Mouse (Mus musculus) midbrain, embryonic 14.5 days (tissue): ENCODE results near the gene Sctr. TPM values are rescaled to one million over a fixed set of nuclear protein-coding genes. Genes with fewer than 3 reads are reported as not detected.

Source experiments
- ATAC-seq: fragments of 200-750 bp; cut with Nextera tagmentation; 2 replicates; pipeline ENCODE4 v1.8.0; 2017; ENCODE audit warnings: moderate number of reproducible peaks, moderate library complexity; ENCODE audit not compliant: low FRiP score, low TSS enrichment
- DNase-seq: peaks from one replicate; pipeline ENCODE4 v3.0.0-alpha.2; 2015
- H3K27ac ChIP-seq: fragments of 300-500 bp; sonication (generic); replicated peaks from 2 replicates; pipeline ENCODE4 v1.5.1; 2014; ENCODE audit warnings: mild to moderate bottlenecking, low read depth, low read length, moderate library complexity
- H3K27me3 ChIP-seq: fragments of 300-500 bp; sonication (generic); 2 replicates; pipeline ENCODE4 v1.6.1; 2014; ENCODE audit warnings: low read length, control low read depth, mixed read lengths; ENCODE audit not compliant: control insufficient read depth, insufficient read depth
- H3K36me3 ChIP-seq: fragments of 300-500 bp; sonication (generic); 2 replicates; pipeline ENCODE4 v1.6.1; 2014; ENCODE audit warnings: low read length, control low read depth; ENCODE audit not compliant: control insufficient read depth, insufficient read depth
- H3K4me1 ChIP-seq: fragments of 300-500 bp; sonication (generic); 2 replicates; pipeline ENCODE4 v1.6.1; 2014; ENCODE audit warnings: mild to moderate bottlenecking, antibody characterized with exemption, low read length, control low read depth; ENCODE audit not compliant: control insufficient read depth, insufficient read depth
- H3K4me2 ChIP-seq: fragments of 300-500 bp; sonication (generic); 2 replicates; pipeline ENCODE4 v1.6.1; 2014; ENCODE audit warnings: mild to moderate bottlenecking, low read length, moderate library complexity
- H3K4me3 ChIP-seq: fragments of 300-500 bp; sonication (generic); replicated peaks from 2 replicates; pipeline ENCODE4 v1.5.1; 2014; ENCODE audit warnings: low read depth, low read length
- H3K9ac ChIP-seq: fragments of 300-500 bp; sonication (generic); replicated peaks from 2 replicates; pipeline ENCODE4 v1.6.1; 2014; ENCODE audit warnings: mild to moderate bottlenecking, low read length, moderate library complexity
- H3K9me3 ChIP-seq: fragments of 300-500 bp; sonication (generic); 2 replicates; pipeline ENCODE4 v1.6.1; 2016; ENCODE audit warnings: low read length, control low read depth, mixed read lengths; ENCODE audit not compliant: control insufficient read depth
- WGBS: fragments of 180-500 bp; shearing (Covaris S2); extraction: QIAGEN DNeasy Blood & Tissue Kit; methylation state at CpG from one replicate; pipeline ENCODE4 v1.1.7; 2014; 5-methylcytosine and 5-hydroxymethylcytosine counted together
- polyA plus RNA-seq: library from polyadenylated mRNA; unstranded; fragments of >200 nt; fragmentation: Nextera tagmentation; extraction: Ambion mirVana; gene quantifications from 2 replicates; pipeline ENCODE4 v1.2.1, GENCODE M21; 2014

The Sctr gene
- polyA plus RNA-seq, 1 experiment from 2014 or later: 0.53 TPM

DNA sequence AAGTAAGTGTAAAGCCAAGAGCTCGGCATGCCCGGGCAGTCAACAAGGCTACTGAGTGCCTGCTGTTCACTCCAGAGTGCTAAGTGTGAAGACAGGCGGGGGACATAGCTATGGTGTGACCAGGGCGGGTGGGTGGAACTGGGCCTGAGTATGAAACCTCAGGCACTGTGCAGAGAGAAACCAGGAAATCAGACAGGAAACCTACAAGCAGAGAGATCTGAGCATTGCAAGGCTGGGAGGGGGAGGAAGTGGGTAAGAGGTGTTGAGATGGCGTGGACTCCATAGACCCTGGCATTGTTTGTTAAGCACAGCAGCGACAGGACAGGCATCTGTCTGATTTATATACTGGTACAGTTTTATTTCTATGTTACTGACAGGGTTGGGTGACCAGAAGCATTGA, 48.8 kb downstream of the Sctr start:
- no peak for DNase-seq
- H3K27me3 ChIP-seq: no peaks in the 10 kb centered on the region
- no peaks in the 10 kb centered on the region for H3K9me3 ChIP-seq
- H3K4me3 ChIP-seq: no peak overlapping the region
- H3K36me3 ChIP-seq: no peaks in the 10 kb centered on the region
- no peaks in the 10 kb centered on the region for H3K4me1 ChIP-seq
- WGBS: 87% methylated on average over 6 of the region's 6 CpGs
- no peak overlapping the region for H3K9ac ChIP-seq
- no peak for ATAC-seq
- H3K27ac ChIP-seq: no peak overlapping the region
- H3K4me2 ChIP-seq: no peak overlapping the region

DNA sequence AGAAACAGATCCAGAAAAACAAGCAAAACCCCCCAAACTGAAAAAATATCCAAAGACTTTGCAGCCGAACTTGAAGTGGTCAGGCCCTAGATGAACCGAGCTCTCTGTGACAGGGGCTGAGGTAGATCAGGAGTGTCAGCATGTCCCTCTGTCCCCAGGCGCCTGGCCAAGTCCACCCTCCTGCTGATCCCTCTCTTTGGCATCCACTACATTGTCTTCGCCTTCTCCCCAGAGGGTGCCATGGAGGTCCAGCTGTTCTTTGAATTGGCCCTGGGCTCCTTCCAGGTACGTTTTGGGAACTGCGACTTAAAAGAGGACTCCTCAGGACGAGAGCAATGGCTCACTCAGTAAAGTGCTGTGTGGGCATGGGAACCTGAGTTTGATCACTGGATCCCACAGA, 49.5 kb downstream of the Sctr start:
- no peak overlapping the region for H3K4me2 ChIP-seq
- no peak overlapping the region for H3K9ac ChIP-seq
- no peak for ATAC-seq
- WGBS: 64% methylated on average over 7 of the region's 7 CpGs
- no peaks in the 10 kb centered on the region for H3K27me3 ChIP-seq
- H3K27ac ChIP-seq: no peak overlapping the region
- no peaks in the 10 kb centered on the region for H3K9me3 ChIP-seq
- H3K36me3 ChIP-seq: no peaks in the 10 kb centered on the region
- no peak for DNase-seq
- H3K4me3 ChIP-seq: no peak overlapping the region
- H3K4me1 ChIP-seq: no peaks in the 10 kb centered on the region

DNA sequence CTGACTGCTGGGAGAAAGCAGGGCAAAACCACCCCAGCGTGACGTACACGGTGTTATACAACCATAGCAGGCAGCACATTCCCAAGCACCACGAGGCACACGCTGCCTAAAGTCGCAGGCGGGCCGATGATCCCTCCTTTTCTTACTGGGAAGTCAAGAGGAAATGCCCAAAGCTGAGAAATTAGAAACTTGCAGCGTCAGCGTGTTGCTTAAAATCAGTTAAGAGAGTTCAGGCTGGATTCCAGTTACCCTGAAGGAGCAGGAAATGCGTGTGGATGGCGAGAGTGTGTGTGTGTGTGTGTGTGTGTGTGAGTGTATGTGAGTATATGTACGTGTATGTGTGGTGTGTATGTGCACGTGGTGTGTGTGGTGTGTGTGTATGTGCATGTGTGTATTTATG, 50.4 kb downstream of the Sctr start:
- Histone ChIP-seq H3K36me3 (no peaks in the 10 kb centered on the region), H3K4me3 (no peak overlapping the region), H3K27me3 (no peaks in the 10 kb centered on the region), H3K4me2 (no peak overlapping the region), H3K27ac (no peak overlapping the region), H3K9me3 (no peaks in the 10 kb centered on the region), H3K4me1 (no peaks in the 10 kb centered on the region), H3K9ac (no peak overlapping the region)
- WGBS: 81% methylated on average over 14 of the region's 14 CpGs
- no peak for ATAC-seq
- no peak for DNase-seq

DNA sequence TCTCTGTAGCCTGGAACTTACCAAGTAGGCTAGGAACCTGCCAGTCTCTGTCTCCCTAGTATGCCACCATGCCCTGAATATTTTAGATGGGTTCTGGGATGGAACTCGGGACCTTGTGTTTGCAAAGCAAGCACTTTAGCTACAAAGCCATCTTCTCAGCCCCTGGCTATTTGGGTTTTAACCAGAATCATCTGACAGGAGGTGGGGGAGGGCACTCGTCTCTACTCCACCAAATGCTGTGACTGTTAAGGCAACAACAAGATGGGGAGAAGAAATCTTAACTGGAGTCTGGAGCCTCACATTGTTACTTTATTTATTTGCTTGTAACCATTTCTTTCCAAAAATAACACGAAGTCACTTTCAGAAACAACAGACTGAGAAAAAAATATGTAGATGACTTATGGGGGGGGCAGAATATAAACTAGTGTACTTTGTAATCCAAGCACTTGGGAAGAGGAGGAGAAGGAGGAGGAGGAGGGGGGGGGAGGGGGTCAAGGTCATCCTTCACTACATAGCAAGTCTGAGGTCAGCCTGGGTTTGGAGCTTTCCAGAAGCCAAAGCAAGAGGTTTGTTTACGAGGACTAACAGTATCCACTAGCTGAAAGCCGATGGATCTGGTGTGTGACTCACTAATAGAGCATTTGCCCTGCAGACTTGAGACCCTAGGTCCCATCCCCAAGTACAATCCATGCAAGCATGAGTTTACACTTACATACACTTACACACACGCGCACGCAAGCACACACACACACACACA, 51.2 kb downstream of the Sctr start:
- ATAC-seq: no peak

DNA sequence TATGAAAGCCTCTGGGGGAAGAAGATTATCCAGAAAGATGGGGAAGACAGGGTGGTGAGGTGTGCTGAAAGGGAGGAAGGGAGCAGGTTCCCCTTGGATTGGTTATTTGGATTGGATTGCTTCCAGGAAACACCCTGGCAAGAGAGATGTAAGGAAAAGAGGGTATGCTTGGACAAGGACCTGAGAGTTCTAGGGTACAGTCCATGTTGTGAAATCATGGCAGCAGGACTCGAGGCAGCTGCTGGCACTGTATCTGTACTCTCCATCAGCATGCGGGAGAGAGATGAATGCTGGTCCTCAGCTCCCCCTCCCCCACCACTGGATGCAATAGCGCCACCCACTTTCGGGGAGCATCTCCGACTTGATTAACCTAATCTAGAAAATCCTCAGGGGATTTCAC, 54.0 kb downstream of the Sctr start:
- no peak for ATAC-seq
- Histone ChIP-seq H3K4me3 (no peak overlapping the region), H3K9ac (no peak overlapping the region), H3K27ac (no peak overlapping the region), H3K9me3 (no peaks in the 10 kb centered on the region), H3K36me3 (no peaks in the 10 kb centered on the region), H3K4me1 (no peaks in the 10 kb centered on the region), H3K4me2 (no peak overlapping the region), H3K27me3 (no peaks in the 10 kb centered on the region)
- WGBS: 70% methylated on average over 5 of the region's 5 CpGs
- DNase-seq: no peak

More for the DNA sequence above, 51.2 kb downstream of the Sctr start:
- H3K27ac ChIP-seq: no peak overlapping the region
- no peaks in the 10 kb centered on the region for H3K4me1 ChIP-seq
- H3K27me3 ChIP-seq: no peaks in the 10 kb centered on the region
- no peak overlapping the region for H3K4me3 ChIP-seq
- no peak overlapping the region for H3K9ac ChIP-seq
- DNase-seq: no peak
- H3K36me3 ChIP-seq: no peaks in the 10 kb centered on the region
- no peak overlapping the region for H3K4me2 ChIP-seq
- no peaks in the 10 kb centered on the region for H3K9me3 ChIP-seq
- WGBS: 85% methylated on average over 8 of the region's 8 CpGs

DNA sequence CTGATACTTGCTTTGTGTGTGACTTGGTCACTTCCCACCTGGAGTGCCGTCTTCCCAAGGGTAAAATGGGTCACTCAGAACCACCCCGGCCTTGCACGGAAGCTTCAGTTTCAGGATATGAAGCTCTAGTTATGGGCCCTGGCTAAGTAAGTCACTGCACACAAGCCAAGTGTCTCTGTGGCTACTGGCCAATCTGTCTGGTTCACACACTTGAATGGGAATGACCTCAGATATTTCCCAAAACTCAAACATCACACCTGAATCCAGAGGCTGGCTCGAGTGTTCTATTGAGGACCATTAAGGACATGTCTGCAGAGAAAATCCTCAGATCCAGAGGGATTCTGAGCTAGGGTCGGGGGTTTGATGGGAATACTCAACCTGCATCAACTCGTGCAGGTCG, 55.5 kb downstream of the Sctr start:
- 94% methylated on average over 7 of the region's 7 CpGs for WGBS

DNA sequence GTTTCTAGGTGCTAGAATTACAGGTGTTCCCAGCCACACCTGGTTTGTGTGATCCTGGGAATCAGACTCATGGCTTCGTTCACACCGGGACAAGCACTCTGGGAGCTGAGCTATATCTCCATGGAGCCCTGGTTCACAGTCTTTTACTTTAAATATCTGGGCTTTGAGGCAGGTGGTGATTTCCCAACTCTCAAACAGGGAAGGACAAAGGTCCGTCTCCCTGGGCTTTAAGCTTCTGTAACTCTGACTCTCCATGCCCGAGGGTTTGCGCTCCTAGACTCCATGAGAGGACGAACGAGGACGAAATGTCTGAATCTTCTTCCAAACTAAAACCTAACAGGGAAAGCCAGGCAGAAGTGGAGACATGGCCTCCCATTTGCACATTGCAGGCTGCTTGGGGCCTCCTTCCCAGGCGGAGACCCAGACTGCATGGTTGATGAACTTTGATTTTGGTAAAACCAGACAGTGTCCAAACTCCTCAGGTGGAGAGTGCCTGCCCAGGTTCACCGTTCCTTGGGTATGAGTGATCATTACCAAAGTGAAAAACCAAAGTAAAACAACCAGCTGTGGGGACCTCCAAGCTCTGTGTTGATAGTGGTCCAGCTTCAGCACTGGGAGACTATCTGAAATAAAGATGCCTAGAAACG, 57.5 kb downstream of the Sctr start:
- 94% methylated on average over 11 of the region's 11 CpGs for WGBS
- Histone ChIP-seq H3K9me3 (no peaks in the 10 kb centered on the region), H3K4me1 (no peaks in the 10 kb centered on the region), H3K27ac (no peak overlapping the region), H3K4me2 (no peak overlapping the region), H3K4me3 (no peak overlapping the region), H3K27me3 (no peaks in the 10 kb centered on the region), H3K9ac (no peak overlapping the region), H3K36me3 (no peaks in the 10 kb centered on the region)
- DNase-seq (no peak), ATAC-seq (no peak)

More for the DNA sequence above, 55.5 kb downstream of the Sctr start:
- no peaks in the 10 kb centered on the region for H3K9me3 ChIP-seq
- no peaks in the 10 kb centered on the region for H3K4me1 ChIP-seq
- DNase-seq (no peak), ATAC-seq (no peak)
- H3K4me3 ChIP-seq: no peak overlapping the region
- no peak overlapping the region for H3K27ac ChIP-seq
- no peak overlapping the region for H3K4me2 ChIP-seq
- no peaks in the 10 kb centered on the region for H3K27me3 ChIP-seq
- H3K36me3 ChIP-seq: no peaks in the 10 kb centered on the region
- H3K9ac ChIP-seq: no peak overlapping the region

DNA sequence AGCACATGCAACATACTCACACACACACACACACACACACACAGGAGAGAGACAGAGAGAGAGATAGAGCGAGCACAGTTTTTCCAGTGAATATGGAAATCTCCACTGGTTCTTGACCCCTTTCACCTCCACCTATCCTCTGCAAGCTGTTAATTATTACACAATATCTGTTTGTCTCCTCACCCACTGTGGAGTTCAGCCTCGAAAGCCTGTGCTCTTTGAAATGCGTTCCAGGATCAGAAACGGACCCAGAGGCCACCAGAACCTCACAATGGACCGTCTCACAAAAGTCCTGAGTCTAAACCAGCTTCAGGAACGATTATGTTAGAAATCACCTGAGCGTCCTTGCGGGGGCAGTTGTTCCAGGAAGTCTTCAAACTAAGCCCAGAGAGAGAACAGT, 59.5 kb downstream of the Sctr start:
- no peaks in the 10 kb centered on the region for H3K4me1 ChIP-seq
- no peak overlapping the region for H3K4me2 ChIP-seq
- H3K9ac ChIP-seq: no peak overlapping the region
- no peak overlapping the region for H3K4me3 ChIP-seq
- DNase-seq (no peak), ATAC-seq (no peak)
- H3K9me3 ChIP-seq: no peaks in the 10 kb centered on the region
- WGBS: 88% methylated on average over 8 of the region's 8 CpGs
- no peaks in the 10 kb centered on the region for H3K27me3 ChIP-seq
- H3K27ac ChIP-seq: no peak overlapping the region
- no peaks in the 10 kb centered on the region for H3K36me3 ChIP-seq

DNA sequence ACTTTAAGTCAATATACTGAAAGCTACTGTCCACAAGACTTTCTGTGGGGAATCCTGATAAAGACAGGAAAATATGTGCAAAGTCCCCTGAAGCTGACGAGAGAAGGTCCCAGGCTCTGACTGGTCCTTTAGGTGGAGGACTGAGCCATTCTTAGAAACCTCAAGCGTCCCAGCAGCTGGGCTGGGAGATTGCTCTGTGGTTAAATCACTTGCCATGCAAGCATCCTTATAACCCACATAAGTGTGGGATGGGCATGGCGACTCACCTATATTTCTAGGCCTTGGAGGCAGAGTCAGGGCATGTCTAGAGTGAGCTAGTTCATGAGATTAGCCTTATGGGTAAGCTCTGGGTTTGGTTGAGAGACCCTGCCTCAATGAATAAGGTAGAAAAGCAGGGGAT, 59.9 kb downstream of the Sctr start:
- no peaks in the 10 kb centered on the region for H3K4me1 ChIP-seq
- H3K27ac ChIP-seq: no peak overlapping the region
- DNase-seq: no peak
- 84% methylated on average over 3 of the region's 3 CpGs for WGBS
- no peaks in the 10 kb centered on the region for H3K9me3 ChIP-seq
- H3K36me3 ChIP-seq: no peaks in the 10 kb centered on the region
- no peak for ATAC-seq
- no peak overlapping the region for H3K4me3 ChIP-seq
- H3K4me2 ChIP-seq: no peak overlapping the region
- H3K9ac ChIP-seq: no peak overlapping the region
- H3K27me3 ChIP-seq: no peaks in the 10 kb centered on the region
